10 mouse cellular contexts compared by ENCODE assay signal in genomic region chr15:77056001-77056790, GRCm38 (mm10). TPM values are rescaled to one million over a fixed set of nuclear protein-coding genes. Genes with fewer than 3 reads are reported as not detected.
A peak's percentile ranks its signal among the peaks of the same experiment; 100 is the strongest.
DNase-seq lines count a peak whose midpoint lies in the region; ATAC-seq and TF ChIP-seq lines count a peak whose summit lies in the region.
"Had no signal": no experiment of that assay in that cellular context is flagged by ENCODE, and none has a peak within 500 bp of the region (broad histone marks: within the 10 kb centered on the region; RNA-seq: fewer than 3 reads in every experiment).

No protein-coding gene starts in this region.

- H3K36me3 ChIP-seq in heart, embryonic 13.5 days, result no peaks in the 10 kb centered on the region
- H3K36me3 ChIP-seq in heart, adult 2 months (ENCODE audit: control insufficient read depth, insufficient read depth, low read length), result no peaks in the 10 kb centered on the region
- no peaks in the 10 kb centered on the region for H3K36me3 ChIP-seq in E14TG2a.4 (ENCODE audit: insufficient read depth, low read length)
- H3K36me3 ChIP-seq in intestine, embryonic 15.5 days, result no peaks in the 10 kb centered on the region
- H3K36me3 ChIP-seq: neural tube, embryonic 13.5 days had no signal

- H3K9me3 ChIP-seq in heart, embryonic 13.5 days, result peaks cover 7% of the 10 kb centered on the region; the same call in 1 of the 2 replicates
- peaks cover 20% of the 10 kb centered on the region for H3K9me3 ChIP-seq in E14TG2a.4 (ENCODE audit: low read length)
- no peaks in the 10 kb centered on the region for H3K9me3 ChIP-seq in intestine, embryonic 15.5 days
- H3K9me3 ChIP-seq: neural tube, embryonic 13.5 days had no signal

- H3K27me3 ChIP-seq in heart, embryonic 13.5 days (replicated peaks), result no peaks in the 10 kb centered on the region
- H3K27me3 ChIP-seq in heart, adult 2 months (ENCODE audit: control insufficient read depth, insufficient read depth, low read length), result no peaks in the 10 kb centered on the region
- H3K27me3 ChIP-seq in E14TG2a.4 (ENCODE audit: insufficient read depth, low read length), result no peaks in the 10 kb centered on the region
- no peaks in the 10 kb centered on the region for H3K27me3 ChIP-seq in intestine, embryonic 15.5 days (replicated peaks)
- H3K27me3 ChIP-seq in cerebellum, adult 2 months (ENCODE audit: control insufficient read depth, insufficient read depth, low read length), result no peaks in the 10 kb centered on the region
- H3K27me3 ChIP-seq: neural tube, embryonic 13.5 days had no signal

- no peak for TF ChIP-seq CTCF in heart, adult 2 months (IDR thresholded peaks at IDR 0.05)
- no peak for TF ChIP-seq CTCF in E14TG2a.4 (conservative IDR thresholded peaks at IDR 0.05; ENCODE audit: low read length)
- TF ChIP-seq CTCF in cerebellum, adult 2 months (IDR thresholded peaks at IDR 0.05; ENCODE audit: borderline replicate concordance, insufficient read depth, low read depth, low read length), result no peak

- H3K79me2 ChIP-seq in heart, adult 2 months (replicated peaks; ENCODE audit: control insufficient read depth, insufficient read depth, low read length), result no peaks in the 10 kb centered on the region

- peaks cover 38% of the 10 kb centered on the region for H3K4me1 ChIP-seq in heart, embryonic 13.5 days
- peaks cover 4% of the 10 kb centered on the region for H3K4me1 ChIP-seq in heart, adult 2 months (ENCODE audit: control insufficient read depth, insufficient read depth, low read length)
- H3K4me1 ChIP-seq in E14TG2a.4 (replicated peaks; ENCODE audit: low read depth, low read length), result peaks cover 86% of the 10 kb centered on the region
- H3K4me1 ChIP-seq in intestine, embryonic 15.5 days (replicated peaks), result peaks cover 22% of the 10 kb centered on the region
- H3K4me1 ChIP-seq in cerebellum, adult 2 months (ENCODE audit: control insufficient read depth, insufficient read depth, low read length), result no peaks in the 10 kb centered on the region

- no peak for TF ChIP-seq EP300 in heart, adult 2 months (IDR thresholded peaks at IDR 0.05; ENCODE audit: insufficient read depth, low read depth, low read length)

- H3K27ac ChIP-seq in heart, embryonic 13.5 days (replicated peaks), result peak overlapping the region; percentile 76
- H3K27ac ChIP-seq in heart, adult 2 months, result no peak overlapping the region
- H3K27ac ChIP-seq in intestine, embryonic 15.5 days, result peak overlapping the region; percentile 18; the same call in 1 of the 2 replicates
- H3K27ac ChIP-seq in cerebellum, adult 2 months (ENCODE audit: insufficient read depth, low read length), result no peak overlapping the region
- H3K27ac ChIP-seq: neural tube, embryonic 13.5 days had no signal

- ATAC-seq in heart, embryonic 13.5 days (ENCODE audit: extremely low read depth, insufficient number of reproducible peaks, low FRiP score, low TSS enrichment), result no peak; the same call in 1 of the 2 replicates
- ATAC-seq in intestine, embryonic 15.5 days, result peak; percentile 79

- no peak for TF ChIP-seq POLR2A in heart, adult 2 months (IDR thresholded peaks at IDR 0.05; ENCODE audit: insufficient read depth, low read depth, low read length)
- no peak for TF ChIP-seq POLR2A in cerebellum, adult 2 months (IDR thresholded peaks at IDR 0.05; ENCODE audit: borderline replicate concordance, insufficient read depth, low read length)

- peak overlapping the region; percentile 26; the same call in 1 of the 2 replicates for H3K4me2 ChIP-seq in heart, embryonic 13.5 days
- 0 out of 2 replicates have a peak overlapping the region, but pooled peaks have one; percentile 9 for H3K4me2 ChIP-seq in intestine, embryonic 15.5 days (replicated peaks)
- H3K4me2 ChIP-seq: neural tube, embryonic 13.5 days had no signal

- 10% methylated on average over 6 of the region's 6 CpGs for WGBS in heart, embryonic 13.5 days
- WGBS in heart, adult 2 months, result 37% methylated on average over 6 of the region's 6 CpGs
- WGBS in intestine, embryonic 15.5 days, result 32% methylated on average over 6 of the region's 6 CpGs
- 63% methylated on average over 6 of the region's 6 CpGs for WGBS in cerebellum, adult 2 months

- H3K9ac ChIP-seq in heart, embryonic 13.5 days, result peak overlapping the region; percentile 20; the same call in 1 of the 2 replicates
- H3K9ac ChIP-seq in heart, adult 2 months (ENCODE audit: low read depth, low read length), result no peak overlapping the region
- no peak overlapping the region for H3K9ac ChIP-seq in intestine, embryonic 15.5 days
- H3K9ac ChIP-seq: neural tube, embryonic 13.5 days had no signal

- no peak for DNase-seq in heart, adult 2 months
- DNase-seq in embryo, embryonic 11 days, result peak; percentile 47
- no peak for DNase-seq in spleen, postnatal 4 days (ENCODE audit: low spot score in 2 of 2)
- DNase-seq in cerebellum, adult 2 months, result no peak
- DNase-seq in c-Kit-positive CD71-positive TER-119-positive erythroid progenitor cells, embryonic 14.5 days (ENCODE audit: low spot score), result no peak
- DNase-seq: adrenal gland, postnatal 25 days had no signal

- intact Hi-C loops in heart, adult 2 months (cut with DNase I), result no loop called here

- H3K4me3 ChIP-seq in heart, embryonic 13.5 days, result no peak overlapping the region
- H3K4me3 ChIP-seq in heart, adult 2 months, result no peak overlapping the region
- H3K4me3 ChIP-seq in E14TG2a.4 (replicated peaks; ENCODE audit: low read length), result peak overlapping the region; percentile 70
- no peak overlapping the region for H3K4me3 ChIP-seq in intestine, embryonic 15.5 days (replicated peaks)
- H3K4me3 ChIP-seq in cerebellum, adult 2 months (replicated peaks; ENCODE audit: insufficient read depth, low read depth, low read length), result no peak overlapping the region
- H3K4me3 ChIP-seq: neural tube, embryonic 13.5 days had no signal

RNA-seq across cellular contexts. Expression of gene Mb, which starts 5.7 kb away (rescaled TPM):
- polyA plus RNA-seq in heart, embryonic 13.5 days (2015; fragmentation: Nextera tagmentation; extraction: Ambion mirVana), result 519 and 566 TPM in 2 replicates
- total RNA-seq in heart, adult 2 months (2021), result over 10,000 TPM; 17,740 to 20,311 TPM
- 16,399 and 21,043 TPM in 2 replicates for polyA plus RNA-seq in heart, adult 2 months (2012; rRNA removed)
- 0.24 and 0.44 TPM in 2 replicates for polyA plus RNA-seq in intestine, embryonic 15.5 days (2015; fragmentation: Nextera tagmentation; extraction: Ambion mirVana)
- polyA plus RNA-seq in cerebellum, adult 2 months (2012; rRNA removed), result 0.59 and 0.93 TPM in 2 replicates

RNA-seq across cellular contexts. Expression of gene Apol6, which starts 11.7 kb away (rescaled TPM):
- 0.06 and 0.15 TPM in 2 replicates for polyA plus RNA-seq in heart, embryonic 13.5 days (2015; fragmentation: Nextera tagmentation; extraction: Ambion mirVana)
- total RNA-seq in heart, adult 2 months (2021), result under 1 TPM; 0.47 to 0.89 TPM
- 3.3 and 8.0 TPM in 2 replicates for polyA plus RNA-seq in heart, adult 2 months (2012; rRNA removed)
- 0.63 and 0.69 TPM in 2 replicates for polyA plus RNA-seq in intestine, embryonic 15.5 days (2015; fragmentation: Nextera tagmentation; extraction: Ambion mirVana)
- 0.30 and 0.49 TPM in 2 replicates for polyA plus RNA-seq in cerebellum, adult 2 months (2012; rRNA removed)
- polyA plus RNA-seq: neural tube, embryonic 13.5 days had no signal

Comparison
In these comparisons a context has a peak if more than half of its experiments do, and no peak if none do; other contexts are left out.
1. H3K27ac ChIP-seq: peak in heart, embryonic 13.5 days (single experiment) and intestine, embryonic 15.5 days (single experiment); none in heart, adult 2 months (single experiment) and cerebellum, adult 2 months (single experiment).
2. RNA of gene Mb, which starts 5.7 kb away (polyA plus RNA-seq): 16,399 to 21,043 TPM in heart, adult 2 months and 519 to 566 TPM in heart, embryonic 13.5 days; 0.59 to 0.93 TPM in cerebellum, adult 2 months and 0.24 to 0.44 TPM in intestine, embryonic 15.5 days; every median in the first group is over 100 times any median in the second.